Mouse (Mus musculus) embryo, embryonic 10.5 days (tissue): ENCODE results near the gene Dnah3.

Experiments
- DNase-seq: peaks from one replicate; pipeline ENCODE4 v3.0.0-alpha.2; 2015; ENCODE audit warnings: low spot score

Gene Dnah3

GRCm38 (mm10) chr7:119941569-119941968, 153.5 kb downstream of the Dnah3 start:
- DNase-seq: no peak

- no peak for DNase-seq
These were observed 158.0 kb downstream of the Dnah3 start for GRCm38 (mm10) chr7:119937036-119937435.

GRCm38 (mm10) chr7:119936321-119936720, 158.8 kb downstream of the Dnah3 start:
- DNase-seq: no peak

GRCm38 (mm10) chr7:119928783-119929440, 166.2 kb downstream of the Dnah3 start:
- DNase-seq: no peak

GRCm38 (mm10) chr7:119921054-119921453, 174.0 kb downstream of the Dnah3 start:
- no peak for DNase-seq

- no peak for DNase-seq
These were observed 174.6 kb downstream of the Dnah3 start for GRCm38 (mm10) chr7:119920457-119920856.

- no peak for DNase-seq
These were observed 183.4 kb downstream of the Dnah3 start for GRCm38 (mm10) chr7:119911727-119912126.

GRCm38 (mm10) chr7:119906523-119907215, 188.4 kb downstream of the Dnah3 start:
- no peak for DNase-seq

GRCm38 (mm10) chr7:119899386-119900057, 195.6 kb downstream of the Dnah3 start:
- no peak for DNase-seq

- no peak for DNase-seq
These were observed 196.7 kb downstream of the Dnah3 start for GRCm38 (mm10) chr7:119898247-119898856.

- DNase-seq: no peak
These were observed 197.5 kb downstream of the Dnah3 start for GRCm38 (mm10) chr7:119897521-119898109.

- DNase-seq: peak; percentile 99
These were observed 199.2 kb downstream of the Dnah3 start, which contains the start of the genes Lyrm1 and Dcun1d3 for GRCm38 (mm10) chr7:119895639-119896512. Lyrm1 (plus strand) TSS chr7:119895861. Dcun1d3 (minus strand) TSS chr7:119896298.

GRCm38 (mm10) chr7:119894818-119895544, 200.1 kb downstream of the Dnah3 start:
- DNase-seq: peak; percentile 13

- no peak for DNase-seq
These were observed 202.3 kb downstream of the Dnah3 start for GRCm38 (mm10) chr7:119892742-119893141.

- DNase-seq: no peak
These were observed 202.9 kb downstream of the Dnah3 start for GRCm38 (mm10) chr7:119892198-119892597.

- no peak for DNase-seq
These were observed 207.2 kb downstream of the Dnah3 start for GRCm38 (mm10) chr7:119887887-119888286.

- DNase-seq: no peak
These were observed 213.9 kb downstream of the Dnah3 start for GRCm38 (mm10) chr7:119881229-119881628.

- DNase-seq: no peak
These were observed 214.7 kb downstream of the Dnah3 start for GRCm38 (mm10) chr7:119880345-119880744.

- no peak for DNase-seq
These were observed 215.9 kb downstream of the Dnah3 start for GRCm38 (mm10) chr7:119879171-119879570.

- no peak for DNase-seq
These were observed 219.2 kb downstream of the Dnah3 start for GRCm38 (mm10) chr7:119875776-119876440.
